Mouse (Mus musculus): ENCODE results near the gene Col17a1. TPM values are rescaled to one million over a fixed set of nuclear protein-coding genes. Genes with fewer than 3 reads are reported as not detected.

Col17a1 gene
- polyA plus RNA-seq, 1 experiment from 2014 or later = 0.18 TPM

GRCm38 (mm10) chr19:47653173-47653572 is 38.7 kb downstream of the Col17a1 start:
- H3K9me3 ChIP-seq (replicated peaks; ENCODE audit: control insufficient read depth, low read length, poor library complexity, severe bottlenecking) = no peaks in the 10 kb centered on the region
- no peaks in the 10 kb centered on the region for H3K27me3 ChIP-seq (ENCODE audit: control insufficient read depth, insufficient read depth, low read depth, low read length)
- no peak overlapping the region for H3K4me3 ChIP-seq (ENCODE audit: low read depth, low read length)
- no peaks in the 10 kb centered on the region for H3K36me3 ChIP-seq (ENCODE audit: control insufficient read depth, insufficient read depth, low read length)
- no peak for ATAC-seq
- no peak overlapping the region for H3K9ac ChIP-seq (ENCODE audit: low read depth, low read length)
- WGBS = 88% methylated on average over 8 of the region's 8 CpGs
- no peak overlapping the region for H3K4me2 ChIP-seq (ENCODE audit: low read length)
- H3K27ac ChIP-seq (ENCODE audit: low read length) = no peak overlapping the region
- H3K4me1 ChIP-seq (ENCODE audit: control insufficient read depth, insufficient read depth, low read length) = no peaks in the 10 kb centered on the region

- ATAC-seq = no peak
- Histone ChIP-seq H3K27ac (ENCODE audit: low read length) (no peak overlapping the region), H3K27me3 (ENCODE audit: control insufficient read depth, insufficient read depth, low read depth, low read length) (no peaks in the 10 kb centered on the region), H3K9me3 (replicated peaks; ENCODE audit: control insufficient read depth, low read length, poor library complexity, severe bottlenecking) (no peaks in the 10 kb centered on the region), H3K4me1 (ENCODE audit: control insufficient read depth, insufficient read depth, low read length) (no peaks in the 10 kb centered on the region), H3K36me3 (ENCODE audit: control insufficient read depth, insufficient read depth, low read length) (no peaks in the 10 kb centered on the region), H3K4me2 (ENCODE audit: low read length) (no peak overlapping the region), H3K4me3 (ENCODE audit: low read depth, low read length) (no peak overlapping the region), H3K9ac (ENCODE audit: low read depth, low read length) (no peak overlapping the region)
- WGBS = 83% methylated on average over 8 of the region's 8 CpGs
Measured at GRCm38 (mm10) chr19:47652255-47652654, 39.6 kb downstream of the Col17a1 start.

DNA sequence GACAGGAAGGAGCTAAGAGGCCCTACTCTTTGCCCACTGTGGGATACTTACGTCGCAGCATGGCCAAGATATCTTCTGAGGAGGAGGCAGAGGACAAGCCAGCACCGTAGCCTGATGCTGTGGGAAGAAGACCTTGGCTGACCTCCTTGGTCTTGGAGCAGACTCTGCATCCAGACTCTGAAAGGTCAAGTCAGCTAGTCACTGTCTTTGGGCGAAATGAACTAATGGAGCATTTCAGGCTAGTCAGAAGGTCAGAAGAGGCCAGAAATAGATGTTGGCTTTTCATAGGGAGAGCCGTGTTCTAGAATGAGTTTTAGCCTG is 40.8 kb downstream of the Col17a1 start:
- no peak overlapping the region for H3K27ac ChIP-seq (ENCODE audit: low read length)
- ATAC-seq = no peak
- no peak overlapping the region for H3K9ac ChIP-seq (ENCODE audit: low read depth, low read length)
- no peaks in the 10 kb centered on the region for H3K9me3 ChIP-seq (replicated peaks; ENCODE audit: control insufficient read depth, low read length, poor library complexity, severe bottlenecking)
- no peaks in the 10 kb centered on the region for H3K36me3 ChIP-seq (ENCODE audit: control insufficient read depth, insufficient read depth, low read length)
- no peak overlapping the region for H3K4me2 ChIP-seq (ENCODE audit: low read length)
- no peaks in the 10 kb centered on the region for H3K4me1 ChIP-seq (ENCODE audit: control insufficient read depth, insufficient read depth, low read length)
- no peak overlapping the region for H3K4me3 ChIP-seq (ENCODE audit: low read depth, low read length)
- no peaks in the 10 kb centered on the region for H3K27me3 ChIP-seq (ENCODE audit: control insufficient read depth, insufficient read depth, low read depth, low read length)
- 89% methylated on average over 5 of the region's 5 CpGs for WGBS

DNA sequence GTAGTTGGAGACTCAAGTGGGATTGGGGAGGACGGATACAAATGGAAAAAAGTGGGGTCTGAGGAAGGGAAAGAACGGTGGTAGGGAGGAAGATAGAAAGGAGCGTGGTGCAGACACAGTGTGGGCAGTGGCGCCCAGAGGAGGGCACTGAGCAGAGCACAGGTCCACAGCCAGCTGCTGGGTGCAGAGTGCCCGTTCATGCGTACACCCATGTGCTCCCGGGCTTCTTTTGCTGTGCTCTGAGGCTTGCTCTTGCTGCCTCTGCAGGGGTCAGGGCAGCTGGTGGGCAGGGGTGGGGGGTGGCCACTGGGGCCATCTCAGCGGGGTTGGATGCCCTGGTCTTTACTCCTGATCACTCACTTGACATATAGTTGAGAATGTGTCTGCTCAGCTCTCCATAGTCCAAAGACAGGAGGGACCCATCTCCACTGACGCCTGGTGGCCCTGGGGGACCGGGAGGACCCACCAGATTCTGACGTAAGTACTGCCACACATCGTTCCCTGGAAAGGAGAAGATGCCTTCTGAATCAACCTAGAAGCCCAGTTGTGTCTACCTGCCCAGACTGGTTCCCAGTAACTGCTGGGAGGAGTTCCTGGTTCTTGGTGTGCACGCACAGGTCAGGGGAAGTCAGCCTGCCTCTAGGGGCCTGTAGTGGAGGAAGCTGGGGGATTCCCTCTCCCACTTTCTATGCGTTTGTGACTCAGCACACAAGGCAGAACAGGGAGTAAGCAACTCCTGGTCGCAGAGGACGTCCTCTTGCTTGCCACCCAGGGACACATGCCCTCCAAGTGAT is 41.3 kb downstream of the Col17a1 start:
- 89% methylated on average over 13 of the region's 16 CpGs for WGBS
- H3K36me3 ChIP-seq (ENCODE audit: control insufficient read depth, insufficient read depth, low read length) = no peaks in the 10 kb centered on the region

GRCm38 (mm10) chr19:47649071-47649470 is 42.8 kb downstream of the Col17a1 start:
- no peaks in the 10 kb centered on the region for H3K4me1 ChIP-seq (ENCODE audit: control insufficient read depth, insufficient read depth, low read length)
- H3K4me2 ChIP-seq (ENCODE audit: low read length) = no peak overlapping the region
- H3K9me3 ChIP-seq (replicated peaks; ENCODE audit: control insufficient read depth, low read length, poor library complexity, severe bottlenecking) = no peaks in the 10 kb centered on the region
- no peak overlapping the region for H3K27ac ChIP-seq (ENCODE audit: low read length)
- no peaks in the 10 kb centered on the region for H3K27me3 ChIP-seq (ENCODE audit: control insufficient read depth, insufficient read depth, low read depth, low read length)
- no peaks in the 10 kb centered on the region for H3K36me3 ChIP-seq (ENCODE audit: control insufficient read depth, insufficient read depth, low read length)
- no peak overlapping the region for H3K9ac ChIP-seq (ENCODE audit: low read depth, low read length)
- H3K4me3 ChIP-seq (ENCODE audit: low read depth, low read length) = no peak overlapping the region
- WGBS = 96% methylated on average over 6 of the region's 6 CpGs
- ATAC-seq = no peak

More for the DNA sequence above, 41.3 kb downstream of the Col17a1 start:
- no peaks in the 10 kb centered on the region for H3K4me1 ChIP-seq (ENCODE audit: control insufficient read depth, insufficient read depth, low read length)
- no peaks in the 10 kb centered on the region for H3K9me3 ChIP-seq (replicated peaks; ENCODE audit: control insufficient read depth, low read length, poor library complexity, severe bottlenecking)
- H3K9ac ChIP-seq (ENCODE audit: low read depth, low read length) = no peak overlapping the region
- no peak overlapping the region for H3K27ac ChIP-seq (ENCODE audit: low read length)
- no peaks in the 10 kb centered on the region for H3K27me3 ChIP-seq (ENCODE audit: control insufficient read depth, insufficient read depth, low read depth, low read length)
- H3K4me2 ChIP-seq (ENCODE audit: low read length) = no peak overlapping the region
- no peak overlapping the region for H3K4me3 ChIP-seq (ENCODE audit: low read depth, low read length)
- no peak for ATAC-seq

DNA sequence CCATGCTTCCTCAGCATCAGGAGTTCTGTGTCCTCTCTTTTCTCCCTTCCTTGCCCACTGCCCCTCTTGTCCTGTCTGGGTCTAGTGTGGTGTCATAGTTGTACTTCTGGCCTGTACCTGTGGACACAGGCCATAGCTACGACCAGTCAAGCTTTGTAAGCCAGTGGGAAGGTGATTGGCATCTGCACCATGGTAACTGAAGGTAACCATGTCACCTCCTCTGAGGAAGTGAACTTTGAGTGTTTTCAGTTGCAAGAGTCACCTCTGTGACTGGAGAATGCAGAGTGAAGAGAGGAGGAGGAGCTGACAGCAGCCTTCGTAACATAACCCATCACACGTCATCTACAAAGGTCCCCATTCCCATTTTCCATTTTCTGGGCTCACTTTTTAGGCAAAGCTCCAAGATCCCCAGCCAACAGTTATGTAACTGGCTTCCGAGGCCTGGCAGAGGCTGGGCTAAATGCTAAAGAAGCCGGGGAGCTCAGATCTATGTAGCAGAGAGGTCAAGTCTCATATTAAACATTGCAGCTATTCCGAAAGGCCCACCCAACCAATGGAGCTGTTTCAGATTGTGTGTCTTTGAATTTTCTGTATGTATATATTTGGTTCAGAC is 45.3 kb downstream of the Col17a1 start:
- no peak overlapping the region for H3K9ac ChIP-seq (ENCODE audit: low read depth, low read length)
- no peak overlapping the region for H3K27ac ChIP-seq (ENCODE audit: low read length)
- H3K4me2 ChIP-seq (ENCODE audit: low read length) = no peak overlapping the region
- no peak overlapping the region for H3K4me3 ChIP-seq (ENCODE audit: low read depth, low read length)
- no peaks in the 10 kb centered on the region for H3K4me1 ChIP-seq (ENCODE audit: control insufficient read depth, insufficient read depth, low read length)
- peaks cover 4% of the 10 kb centered on the region; the same call in 1 of the 2 replicates for H3K36me3 ChIP-seq (ENCODE audit: control insufficient read depth, insufficient read depth, low read length)
- no peak for ATAC-seq
- no peaks in the 10 kb centered on the region for H3K9me3 ChIP-seq (replicated peaks; ENCODE audit: control insufficient read depth, low read length, poor library complexity, severe bottlenecking)
- 94% methylated on average over 6 of the region's 6 CpGs for WGBS
- no peaks in the 10 kb centered on the region for H3K27me3 ChIP-seq (ENCODE audit: control insufficient read depth, insufficient read depth, low read depth, low read length)

- H3K4me3 ChIP-seq (ENCODE audit: low read depth, low read length) = no peak overlapping the region
- peaks cover 4% of the 10 kb centered on the region; the same call in 1 of the 2 replicates for H3K36me3 ChIP-seq (ENCODE audit: control insufficient read depth, insufficient read depth, low read length)
- ATAC-seq = no peak
- 38% methylated on average over 6 of the region's 6 CpGs for WGBS
- H3K4me1 ChIP-seq (ENCODE audit: control insufficient read depth, insufficient read depth, low read length) = no peaks in the 10 kb centered on the region
- H3K9me3 ChIP-seq (replicated peaks; ENCODE audit: control insufficient read depth, low read length, poor library complexity, severe bottlenecking) = no peaks in the 10 kb centered on the region
- H3K27ac ChIP-seq (ENCODE audit: low read length) = no peak overlapping the region
- no peak overlapping the region for H3K9ac ChIP-seq (ENCODE audit: low read depth, low read length)
- H3K27me3 ChIP-seq (ENCODE audit: control insufficient read depth, insufficient read depth, low read depth, low read length) = no peaks in the 10 kb centered on the region
- no peak overlapping the region for H3K4me2 ChIP-seq (ENCODE audit: low read length)
Measured at GRCm38 (mm10) chr19:47645583-47645982, 46.3 kb downstream of the Col17a1 start.

DNA sequence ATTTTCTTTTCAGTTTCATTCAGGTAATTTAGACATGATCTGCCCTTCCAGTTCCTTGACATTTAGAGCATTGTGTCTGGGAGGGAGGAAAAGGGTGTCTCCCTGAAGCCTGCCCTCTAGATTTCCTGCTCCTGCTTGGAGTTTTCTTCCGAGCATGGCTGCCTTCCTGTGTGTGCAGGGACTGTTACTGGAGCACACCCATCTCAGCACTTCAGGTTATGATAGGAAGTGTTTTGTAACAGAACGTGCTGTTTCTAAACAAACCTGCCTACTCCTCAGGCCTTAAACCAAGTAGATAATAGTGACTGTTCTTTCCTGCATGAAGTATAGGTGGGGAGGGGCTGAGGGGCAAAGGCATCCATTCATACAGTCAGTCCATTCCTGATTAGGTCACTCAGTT is 48.0 kb downstream of the Col17a1 start:
- WGBS = 73% methylated on average over 2 of the region's 2 CpGs
- ATAC-seq = no peak
- Histone ChIP-seq H3K9ac (ENCODE audit: low read depth, low read length) (no peak overlapping the region), H3K9me3 (replicated peaks; ENCODE audit: control insufficient read depth, low read length, poor library complexity, severe bottlenecking) (no peaks in the 10 kb centered on the region), H3K27me3 (ENCODE audit: control insufficient read depth, insufficient read depth, low read depth, low read length) (no peaks in the 10 kb centered on the region), H3K4me3 (ENCODE audit: low read depth, low read length) (no peak overlapping the region), H3K4me2 (ENCODE audit: low read length) (no peak overlapping the region), H3K4me1 (ENCODE audit: control insufficient read depth, insufficient read depth, low read length) (no peaks in the 10 kb centered on the region), H3K36me3 (ENCODE audit: control insufficient read depth, insufficient read depth, low read length) (peaks cover 4% of the 10 kb centered on the region), H3K27ac (ENCODE audit: low read length) (no peak overlapping the region)

- no peak overlapping the region for H3K4me3 ChIP-seq (ENCODE audit: low read depth, low read length)
- H3K9me3 ChIP-seq (replicated peaks; ENCODE audit: control insufficient read depth, low read length, poor library complexity, severe bottlenecking) = no peaks in the 10 kb centered on the region
- 92% methylated on average over 4 of the region's 4 CpGs for WGBS
- H3K4me2 ChIP-seq (ENCODE audit: low read length) = no peak overlapping the region
- ATAC-seq = no peak
- no peak overlapping the region for H3K9ac ChIP-seq (ENCODE audit: low read depth, low read length)
- no peak overlapping the region for H3K27ac ChIP-seq (ENCODE audit: low read length)
- H3K4me1 ChIP-seq (ENCODE audit: control insufficient read depth, insufficient read depth, low read length) = no peaks in the 10 kb centered on the region
- peaks cover 11% of the 10 kb centered on the region for H3K36me3 ChIP-seq (ENCODE audit: control insufficient read depth, insufficient read depth, low read length)
- no peaks in the 10 kb centered on the region for H3K27me3 ChIP-seq (ENCODE audit: control insufficient read depth, insufficient read depth, low read depth, low read length)
Measured at GRCm38 (mm10) chr19:47635380-47635779, 56.5 kb downstream of the Col17a1 start.
